Mouse (Mus musculus): ENCODE data around the gene Prkn.

Gene Prkn

GRCm38 (mm10) chr17:11900300-11900699 is 1060.1 kb downstream of the Prkn start:
- DNase-seq (ENCODE audit: low read depth in 1 of 2, low spot score in 2 of 2): no peak

- DNase-seq (ENCODE audit: low read depth in 1 of 2, low spot score in 2 of 2): no peak
Observed at GRCm38 (mm10) chr17:11901731-11902130, 1061.5 kb downstream of the Prkn start.

- DNase-seq (ENCODE audit: low read depth in 1 of 2, low spot score in 2 of 2): no peak
Observed at GRCm38 (mm10) chr17:11903001-11903400, 1062.8 kb downstream of the Prkn start.

DNA sequence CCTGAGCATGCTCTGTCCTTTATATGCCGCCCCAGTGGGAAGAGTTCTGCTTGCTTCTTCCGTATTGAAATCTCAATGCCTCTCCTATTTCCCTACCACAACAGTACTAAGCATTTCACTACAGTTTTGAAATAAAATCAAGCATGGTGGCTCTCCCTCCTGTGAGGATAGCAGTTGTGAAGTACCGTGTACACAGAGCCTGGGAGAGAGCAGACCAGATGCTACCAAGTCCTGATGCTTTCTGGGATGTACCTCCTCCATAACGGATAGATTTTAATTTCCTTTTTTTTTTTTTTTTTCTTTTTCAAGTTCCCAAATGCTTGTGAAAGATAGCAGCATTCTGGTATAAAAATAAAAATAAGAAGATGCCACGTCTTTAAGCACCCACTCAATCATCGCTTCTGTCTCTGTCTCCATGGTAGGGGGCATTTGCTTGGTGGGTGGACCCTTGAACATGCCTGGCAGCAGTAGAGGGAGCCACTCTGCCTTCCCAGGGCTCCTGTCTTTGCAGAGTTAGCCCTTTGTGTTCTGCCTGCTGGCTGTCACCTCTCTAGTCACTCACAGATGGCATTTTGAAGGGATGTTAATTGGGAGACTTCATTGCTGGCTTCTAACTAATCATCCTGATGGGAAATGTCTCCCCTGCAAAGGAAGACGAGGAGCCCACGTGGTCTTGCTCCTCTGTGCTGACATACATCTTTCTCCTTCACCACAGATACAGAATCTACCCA is 1070.6 kb downstream of the Prkn start:
- no peak for DNase-seq (ENCODE audit: low read depth in 1 of 2, low spot score in 2 of 2)

DNA sequence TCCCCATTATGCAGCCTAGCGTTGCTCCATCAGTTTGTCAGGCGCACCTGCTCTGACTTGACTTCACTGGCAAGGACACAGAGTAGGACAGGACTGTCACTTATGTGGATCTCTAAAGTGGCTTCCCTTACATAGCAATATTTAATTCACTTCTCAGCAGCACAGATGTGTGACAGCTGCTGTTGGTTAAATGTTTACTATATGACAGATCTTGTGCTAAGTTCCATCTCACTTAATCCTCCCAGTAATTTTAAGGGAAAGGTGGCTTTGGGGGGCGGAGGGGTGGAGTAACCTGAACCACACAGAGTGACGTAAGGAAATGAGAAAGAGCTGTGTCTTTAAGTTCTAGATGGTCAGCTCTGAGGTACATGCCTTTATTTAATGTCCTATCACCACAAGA is 1072.0 kb downstream of the Prkn start:
- DNase-seq (ENCODE audit: low read depth in 1 of 2, low spot score in 2 of 2): no peak

- DNase-seq (ENCODE audit: low read depth in 1 of 2, low spot score in 2 of 2): no peak
Observed at GRCm38 (mm10) chr17:11912872-11913365, 1072.7 kb downstream of the Prkn start.

GRCm38 (mm10) chr17:11913620-11914019 is 1073.4 kb downstream of the Prkn start:
- DNase-seq (ENCODE audit: low read depth in 1 of 2, low spot score in 2 of 2): no peak

GRCm38 (mm10) chr17:11914451-11914850 is 1074.3 kb downstream of the Prkn start:
- no peak for DNase-seq (ENCODE audit: low read depth in 1 of 2, low spot score in 2 of 2)

DNA sequence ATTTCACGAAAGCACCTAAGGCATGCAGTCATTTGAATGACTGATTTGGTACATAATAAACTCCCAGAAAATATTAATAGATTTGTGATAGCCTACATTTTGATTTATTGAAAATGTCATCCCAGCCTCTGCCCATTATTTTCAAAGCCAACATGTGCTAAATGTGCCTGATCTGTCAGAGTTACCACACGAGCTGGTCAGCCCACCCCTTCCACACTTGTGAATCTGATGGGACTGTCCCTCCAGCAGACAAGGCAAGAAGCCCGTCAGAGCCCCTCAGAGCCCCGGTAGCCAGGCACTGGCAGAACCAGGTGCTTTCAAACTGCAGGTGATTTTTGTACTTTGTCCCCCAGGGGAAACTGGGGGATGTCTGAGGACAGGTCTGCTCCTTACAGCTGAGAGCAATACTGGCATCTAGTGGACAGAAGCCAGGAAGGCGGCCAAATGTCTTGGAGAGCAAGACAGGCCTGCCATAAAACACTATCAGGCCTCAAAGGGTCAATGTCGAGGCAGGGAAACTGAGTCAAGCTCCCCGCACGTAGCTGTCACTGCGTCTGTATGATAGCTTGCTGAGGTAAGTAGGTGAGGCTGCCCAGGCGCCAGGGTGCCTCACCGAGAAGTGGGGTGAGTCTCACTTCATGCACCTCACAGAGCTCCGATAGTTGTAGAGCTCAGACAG is 1078.1 kb downstream of the Prkn start:
- DNase-seq (ENCODE audit: low read depth in 1 of 2, low spot score in 2 of 2): no peak

- no peak for DNase-seq (ENCODE audit: low read depth in 1 of 2, low spot score in 2 of 2)
Observed at GRCm38 (mm10) chr17:11919581-11919980, 1079.4 kb downstream of the Prkn start.

- DNase-seq (ENCODE audit: low read depth in 1 of 2, low spot score in 2 of 2): no peak
Observed at GRCm38 (mm10) chr17:11921026-11921425, 1080.8 kb downstream of the Prkn start.

DNA sequence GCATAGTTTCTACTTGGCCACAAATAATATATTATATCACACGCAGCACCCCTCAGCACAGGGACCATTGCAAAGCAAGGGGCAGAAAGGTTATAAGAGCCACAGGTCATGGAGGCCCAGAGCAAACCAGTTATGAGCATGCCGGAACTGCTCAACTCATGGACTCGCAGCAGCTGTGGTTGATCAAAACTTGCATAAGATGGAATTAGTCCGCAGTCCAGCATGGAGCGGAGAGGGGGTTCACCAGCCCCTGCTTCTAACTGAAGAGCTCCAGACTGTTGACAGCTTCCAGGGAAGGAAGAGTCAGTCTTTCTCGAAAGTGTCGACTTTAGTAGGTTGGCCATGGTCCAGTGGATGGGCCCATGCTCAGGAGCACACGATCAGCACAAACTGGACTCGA is 1083.8 kb downstream of the Prkn start:
- no peak for DNase-seq (ENCODE audit: low read depth in 1 of 2, low spot score in 2 of 2)

DNA sequence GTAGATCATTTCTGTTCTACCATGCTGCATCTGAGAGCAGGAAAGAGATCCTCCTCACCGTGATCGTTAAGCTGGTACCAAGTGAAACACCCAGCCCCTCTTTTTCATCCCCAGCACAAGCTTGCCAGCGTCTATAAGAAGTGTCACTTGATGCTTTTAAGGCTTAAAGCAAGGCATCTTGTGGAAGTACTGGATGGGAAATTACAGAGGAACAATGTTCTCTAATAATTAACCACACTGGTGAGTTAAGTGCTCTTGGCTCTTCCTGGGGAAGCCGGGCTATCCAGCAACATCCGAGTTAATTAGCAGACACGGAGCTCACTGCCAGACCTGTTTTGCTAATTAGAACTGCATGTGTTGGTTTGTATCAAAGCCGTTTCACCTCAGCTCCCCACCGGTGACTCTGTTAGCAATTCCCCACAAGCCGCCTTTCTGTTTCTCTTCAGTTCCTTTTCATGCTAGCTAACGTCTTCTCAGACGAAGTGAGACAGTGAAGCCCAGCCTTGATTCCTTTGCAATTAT is 1086.7 kb downstream of the Prkn start:
- no peak for DNase-seq (ENCODE audit: low read depth in 1 of 2, low spot score in 2 of 2)

DNA sequence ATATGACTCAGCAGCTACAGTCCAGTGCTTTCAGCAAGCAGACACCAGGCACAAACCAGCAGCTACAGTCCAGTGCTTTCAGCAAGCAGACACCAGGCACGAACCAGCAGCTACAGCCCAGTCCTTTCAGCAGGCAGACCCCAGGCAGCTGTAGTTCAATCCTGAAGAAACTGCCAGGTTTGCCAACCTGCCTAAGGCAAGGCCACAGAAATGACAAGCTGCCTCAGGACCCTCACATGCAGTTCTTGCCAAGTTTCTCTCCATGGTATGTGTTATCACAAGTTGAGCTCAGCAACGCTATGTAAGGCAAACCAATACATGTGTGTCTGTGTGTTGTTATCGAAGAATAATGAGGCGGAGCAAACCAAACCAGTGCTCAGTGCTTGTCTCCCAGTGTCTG is 1091.5 kb downstream of the Prkn start:
- no peak for DNase-seq (ENCODE audit: low read depth in 1 of 2, low spot score in 2 of 2)

- no peak for DNase-seq (ENCODE audit: low read depth in 1 of 2, low spot score in 2 of 2)
Observed at GRCm38 (mm10) chr17:11933737-11934136, 1093.6 kb downstream of the Prkn start.

GRCm38 (mm10) chr17:11947436-11947835 is 1107.3 kb downstream of the Prkn start:
- DNase-seq (ENCODE audit: low read depth in 1 of 2, low spot score in 2 of 2): no peak

GRCm38 (mm10) chr17:11949551-11950197 is 1109.5 kb downstream of the Prkn start:
- no peak for DNase-seq (ENCODE audit: low read depth in 1 of 2, low spot score in 2 of 2)

DNA sequence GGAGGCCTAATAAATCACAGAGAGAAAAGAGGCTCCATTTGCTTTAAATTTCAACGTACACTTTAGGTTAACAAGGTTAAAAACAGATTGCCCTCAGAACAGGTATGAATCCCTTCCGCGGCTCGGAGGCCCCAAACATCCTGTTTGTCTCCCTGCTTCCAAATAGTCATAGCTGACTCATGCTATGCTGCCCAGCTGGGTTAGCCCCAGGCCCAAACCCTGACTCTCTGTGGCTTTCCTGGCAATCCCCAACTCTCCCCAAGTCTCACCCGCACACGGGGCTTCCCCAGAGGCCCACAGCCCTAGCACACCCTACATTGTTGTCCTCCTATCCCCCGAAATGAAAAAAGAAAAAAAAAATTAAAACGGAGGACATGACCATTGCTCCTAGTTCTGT is 1110.0 kb downstream of the Prkn start:
- DNase-seq (ENCODE audit: low read depth in 1 of 2, low spot score in 2 of 2): no peak

DNA sequence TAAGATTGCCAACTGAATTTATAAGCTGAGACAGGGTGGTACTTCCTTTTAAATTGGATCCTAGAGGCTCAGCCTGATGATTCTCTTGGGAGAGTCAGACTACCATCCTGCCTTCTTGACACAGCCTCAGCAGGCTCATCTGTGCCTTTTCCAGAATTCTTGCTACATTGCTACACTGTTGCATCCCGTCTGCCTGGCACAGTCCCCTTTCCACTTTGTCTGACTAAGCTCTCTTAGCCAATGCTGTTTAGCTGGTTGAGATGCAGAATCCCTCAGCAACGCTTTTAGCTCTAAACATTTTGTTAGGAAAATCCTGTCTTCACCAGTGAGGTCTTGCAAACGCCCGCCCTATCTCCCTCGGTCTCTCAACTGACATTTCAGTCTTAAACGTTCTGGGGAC is 1115.1 kb downstream of the Prkn start:
- DNase-seq (ENCODE audit: low read depth in 1 of 2, low spot score in 2 of 2): no peak

- DNase-seq (ENCODE audit: low read depth in 1 of 2, low spot score in 2 of 2): no peak
Observed at GRCm38 (mm10) chr17:11960492-11960891, 1120.3 kb downstream of the Prkn start.

DNA sequence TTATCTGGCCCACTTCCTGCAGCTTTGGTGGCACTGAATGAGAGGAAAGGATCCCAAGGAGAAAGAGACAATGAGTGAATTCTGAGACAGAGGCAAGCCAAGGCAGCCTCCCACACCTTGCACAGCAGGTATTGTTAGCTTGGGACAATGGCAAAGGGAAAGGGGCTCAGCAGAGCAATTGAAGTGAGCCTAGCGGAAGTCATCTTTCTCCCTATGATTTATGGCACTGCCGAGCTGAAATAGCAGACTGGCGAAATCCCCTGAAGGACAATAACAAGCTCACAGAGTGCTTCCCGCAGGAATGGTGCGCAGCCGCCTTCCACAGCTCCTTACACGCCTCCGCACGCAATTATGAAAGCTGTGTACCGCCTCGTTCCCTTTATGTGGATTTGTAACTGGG is 1122.6 kb downstream of the Prkn start:
- DNase-seq (ENCODE audit: low read depth in 1 of 2, low spot score in 2 of 2): no peak

DNA sequence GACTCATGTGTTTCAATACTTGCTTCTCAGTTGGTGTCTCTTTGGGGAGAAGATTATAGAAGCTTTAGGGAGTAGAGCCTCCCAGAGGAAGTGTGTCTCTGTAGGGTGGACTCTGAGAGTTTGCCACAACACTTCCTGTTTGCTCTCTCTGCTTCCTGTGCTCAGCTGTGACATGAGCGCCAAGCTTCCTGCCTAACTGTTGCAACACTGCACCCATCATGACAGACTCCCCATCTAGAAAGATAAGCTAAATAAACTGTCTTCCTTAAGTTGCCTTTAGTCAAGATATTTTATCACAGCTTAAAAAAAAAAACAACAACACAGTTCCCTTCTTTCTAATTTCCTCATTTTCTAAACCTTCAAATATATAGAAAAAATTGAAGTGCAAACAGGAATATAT is 1130.0 kb downstream of the Prkn start:
- DNase-seq (ENCODE audit: low read depth in 1 of 2, low spot score in 2 of 2): no peak

Data from monocyte, adult 2 months (primary cell).